Mouse (Mus musculus) C2C12 (cell line): Measurements from ENCODE around the gene Sdr9c7. TPM values are rescaled to one million over a fixed set of nuclear protein-coding genes. Genes with fewer than 3 reads are reported as not detected.
"Not testable (repeated sequence)": the region's sequence is repeated elsewhere in the genome, so short reads cannot be mapped to it uniquely, and the experiment has no call there.

Experiments used
- H3K27me3 ChIP-seq: one replicate; pipeline ENCODE4 v1.6.1; 2011; ENCODE audit not compliant: control insufficient read depth, insufficient read depth, insufficient read length
- H3K36me3 ChIP-seq: one replicate; pipeline ENCODE4 v1.6.1; 2011; ENCODE audit not compliant: control insufficient read depth, insufficient read depth
- H3K4me3 ChIP-seq: one replicate; pipeline ENCODE4 v1.5.1; 2011; ENCODE audit warnings: mild to moderate bottlenecking, control low read depth; ENCODE audit not compliant: poor library complexity, insufficient read depth, severe bottlenecking
- H3K79me2 ChIP-seq: one replicate; pipeline ENCODE4 v1.6.1; 2011; ENCODE audit not compliant: control insufficient read depth, insufficient read depth
- H3K79me3 ChIP-seq: one replicate; pipeline ENCODE4 v1.6.1; 2011; ENCODE audit warnings: low read depth, control low read depth
- H3ac ChIP-seq: one replicate; pipeline ENCODE3; 2011; ENCODE audit warnings: low read depth; ENCODE audit not compliant: control insufficient read depth, insufficient read length
- CEBPB ChIP-seq: IDR thresholded peaks from one replicate; pipeline ENCODE4 v1.6.1; 2011; ENCODE audit warnings: low read depth, mild to moderate bottlenecking, control low read depth, moderate library complexity
- CTCF ChIP-seq: IDR thresholded peaks from one replicate; pipeline ENCODE4 v1.5.1; 2011; ENCODE audit not compliant: control insufficient read depth, insufficient read depth, insufficient read length
- FOSL1 ChIP-seq: IDR thresholded peaks from one replicate; pipeline ENCODE4 v1.8.0; 2011; ENCODE audit warnings: mild to moderate bottlenecking, low read length; ENCODE audit not compliant: poor library complexity, insufficient read depth, severe bottlenecking
- MAX ChIP-seq: IDR thresholded peaks from one replicate; pipeline ENCODE4 v1.6.1; 2011; ENCODE audit warnings: mild to moderate bottlenecking, control low read depth
- MYOD1 ChIP-seq: IDR thresholded peaks from one replicate; pipeline ENCODE4 v1.6.1; 2011; ENCODE audit warnings: low read depth; ENCODE audit not compliant: control insufficient read depth, insufficient read length
- MYOG ChIP-seq: IDR thresholded peaks from one replicate; pipeline ENCODE4 v1.6.1; 2011; ENCODE audit not compliant: control insufficient read depth, insufficient read length; ENCODE audit errors: extremely low read depth
- USF1 ChIP-seq: IDR thresholded peaks from one replicate; pipeline ENCODE4 v1.6.1; 2011; ENCODE audit warnings: low read depth, mild to moderate bottlenecking, control low read depth, moderate library complexity
- polyA plus RNA-seq: library from polyadenylated mRNA; unstranded; fragments of >200 nt; fragmentation: generic; extraction: Trizol; gene quantifications from one replicate; pipeline ENCODE4 v1.2.1, GENCODE M21; 2012; ENCODE audit warnings: missing spikeins

Gene Sdr9c7
- polyA plus RNA-seq, 1 experiment, result not detected

DNA sequence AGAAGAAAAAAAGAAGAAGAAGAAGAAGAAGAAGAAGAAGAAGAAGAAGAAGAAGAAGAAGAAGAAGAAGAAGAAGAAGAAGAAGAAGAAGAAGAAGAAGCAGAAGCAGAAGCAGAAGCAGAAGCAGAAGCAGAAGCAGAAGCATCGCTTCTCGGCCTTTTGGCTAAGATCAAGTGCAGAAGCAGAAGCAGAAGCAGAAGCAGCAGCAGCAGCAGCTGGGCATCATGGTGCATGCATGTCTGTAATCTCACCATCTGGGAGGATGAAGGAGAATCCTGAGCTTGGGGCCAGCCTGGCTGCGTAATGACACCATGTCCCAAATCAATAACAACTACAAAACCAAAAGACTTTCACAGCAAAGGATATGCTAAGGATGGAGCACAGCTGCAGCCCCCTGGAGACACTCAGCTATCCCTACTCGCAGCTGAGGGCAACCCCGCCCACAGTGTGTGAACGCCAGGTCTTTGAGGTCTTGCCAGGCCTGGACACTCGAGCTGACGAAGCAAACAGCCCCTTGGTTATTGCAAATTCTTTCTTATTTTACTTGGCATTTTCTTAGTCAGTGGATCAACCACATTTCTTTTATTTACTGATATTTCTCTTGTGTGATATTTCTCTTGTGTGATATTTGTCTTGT lies 34.1 kb downstream of the Sdr9c7 start:
- no peak overlapping the region for H3ac ChIP-seq
- H3K27me3 ChIP-seq, result no peaks in the 10 kb centered on the region
- no peaks in the 10 kb centered on the region for H3K36me3 ChIP-seq
- H3K4me3 ChIP-seq, result no peak overlapping the region
- H3K79me2 ChIP-seq, result no peaks in the 10 kb centered on the region
- TF ChIP-seq CEBPB (no peak), MYOD1 (peak; percentile 79)
- H3K79me3 ChIP-seq, result no peaks in the 10 kb centered on the region

DNA sequence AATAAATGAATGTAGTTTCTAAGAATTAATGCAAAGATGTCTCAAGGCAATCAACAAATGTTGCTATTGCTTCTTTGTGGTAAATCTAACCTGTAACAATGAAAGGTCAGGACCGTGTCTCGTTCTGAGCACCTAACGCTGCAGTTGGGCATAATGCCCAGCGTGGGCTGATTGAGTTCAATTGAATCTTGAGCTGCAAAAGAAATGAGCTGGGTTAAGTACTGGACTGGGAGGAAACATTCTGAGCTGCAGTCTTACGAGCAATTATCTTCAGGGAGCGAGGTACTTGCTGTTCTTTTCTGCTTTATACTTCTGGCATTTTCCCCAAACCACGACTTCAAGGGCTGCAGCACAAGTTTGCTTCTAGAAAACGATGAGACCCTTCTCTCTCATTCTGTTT lies 38.0 kb downstream of the Sdr9c7 start:
- TF ChIP-seq CEBPB, result no peak
- TF ChIP-seq MYOD1, result no peak
- no peak for TF ChIP-seq USF1
- TF ChIP-seq CTCF, result no peak
- no peak for TF ChIP-seq FOSL1
- no peak for TF ChIP-seq MAX
- no peak for TF ChIP-seq MYOG
- Histone ChIP-seq H3ac (no peak overlapping the region), H3K79me3 (no peaks in the 10 kb centered on the region), H3K36me3 (no peaks in the 10 kb centered on the region), H3K79me2 (no peaks in the 10 kb centered on the region), H3K4me3 (no peak overlapping the region), H3K27me3 (no peaks in the 10 kb centered on the region)

DNA sequence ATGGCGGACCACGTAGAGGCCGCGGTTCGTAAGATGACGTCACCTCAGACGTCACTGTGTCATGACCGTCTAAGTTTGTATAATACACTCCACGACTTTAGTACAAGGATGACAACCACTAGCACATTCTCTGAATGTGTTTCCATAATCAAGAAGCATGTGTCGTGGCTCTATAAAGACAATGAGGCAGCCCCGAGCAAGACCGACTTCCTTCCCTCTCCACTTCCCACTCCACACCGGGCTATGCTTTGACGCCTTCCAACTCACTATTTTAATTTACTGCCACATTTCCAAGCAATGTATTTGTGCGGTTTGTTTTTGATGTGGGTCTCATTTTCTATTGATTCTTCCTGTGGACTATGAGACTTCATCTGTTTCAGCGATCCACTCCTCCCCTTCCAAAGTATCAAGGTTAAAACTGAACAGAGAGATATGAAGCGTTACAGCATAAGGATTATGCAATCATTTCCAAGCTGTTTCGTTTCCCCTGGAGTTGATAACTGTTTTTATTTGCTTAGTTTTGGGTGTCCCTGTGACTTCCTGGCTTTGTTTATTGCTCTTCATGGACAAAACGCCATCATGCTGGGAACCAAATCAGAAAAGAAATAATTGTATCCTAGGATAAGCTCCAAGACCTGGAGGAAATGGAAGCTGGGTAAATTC lies 38.6 kb downstream of the Sdr9c7 start:
- Histone ChIP-seq H3K79me3 (no peaks in the 10 kb centered on the region), H3K36me3 (no peaks in the 10 kb centered on the region), H3K4me3 (no peak overlapping the region), H3ac (no peak overlapping the region), H3K79me2 (no peaks in the 10 kb centered on the region), H3K27me3 (no peaks in the 10 kb centered on the region)
- no peak for TF ChIP-seq MYOD1
- peak; percentile 60 for TF ChIP-seq CEBPB
- no peak for TF ChIP-seq USF1
- no peak for TF ChIP-seq FOSL1
- no peak for TF ChIP-seq MYOG
- no peak for TF ChIP-seq MAX
- no peak for TF ChIP-seq CTCF

DNA sequence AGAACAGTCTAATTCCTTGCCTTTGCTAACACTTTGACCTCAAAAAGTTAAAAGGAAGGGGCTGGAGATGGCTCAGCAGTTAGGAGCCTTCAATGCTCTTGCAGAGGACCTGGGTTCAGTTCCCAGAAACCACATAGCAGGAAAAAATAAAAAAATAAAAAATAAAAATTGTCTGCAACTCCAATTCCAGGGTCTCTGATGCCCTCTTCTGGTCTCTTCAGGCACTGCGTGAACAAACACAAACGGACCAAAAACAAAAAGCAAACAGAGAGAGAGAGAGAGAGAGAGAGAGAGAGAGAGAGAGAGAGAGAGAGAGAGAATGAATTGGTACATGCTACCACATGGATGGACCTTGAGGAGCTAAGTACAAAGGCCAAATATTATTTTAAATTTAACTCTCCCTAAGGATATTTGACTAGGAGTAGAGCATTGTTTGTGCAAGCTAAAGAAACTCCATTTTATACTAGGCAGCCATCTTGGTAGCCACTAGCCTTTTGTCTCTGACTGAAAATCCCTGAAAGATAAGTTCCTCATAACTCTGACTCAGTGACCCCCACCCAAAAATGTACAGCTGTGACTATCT lies 39.2 kb downstream of the Sdr9c7 start:
- no peaks in the 10 kb centered on the region for H3K79me2 ChIP-seq
- H3ac ChIP-seq, result no peak overlapping the region
- no peaks in the 10 kb centered on the region for H3K79me3 ChIP-seq
- no peak overlapping the region for H3K4me3 ChIP-seq
- no peak for TF ChIP-seq MYOD1
- TF ChIP-seq MYOG, result no peak
- no peak for TF ChIP-seq MAX
- no peak for TF ChIP-seq CTCF
- TF ChIP-seq CEBPB, result no peak
- TF ChIP-seq USF1, result no peak
- no peak for TF ChIP-seq FOSL1
- H3K27me3 ChIP-seq, result no peaks in the 10 kb centered on the region
- no peaks in the 10 kb centered on the region for H3K36me3 ChIP-seq

DNA sequence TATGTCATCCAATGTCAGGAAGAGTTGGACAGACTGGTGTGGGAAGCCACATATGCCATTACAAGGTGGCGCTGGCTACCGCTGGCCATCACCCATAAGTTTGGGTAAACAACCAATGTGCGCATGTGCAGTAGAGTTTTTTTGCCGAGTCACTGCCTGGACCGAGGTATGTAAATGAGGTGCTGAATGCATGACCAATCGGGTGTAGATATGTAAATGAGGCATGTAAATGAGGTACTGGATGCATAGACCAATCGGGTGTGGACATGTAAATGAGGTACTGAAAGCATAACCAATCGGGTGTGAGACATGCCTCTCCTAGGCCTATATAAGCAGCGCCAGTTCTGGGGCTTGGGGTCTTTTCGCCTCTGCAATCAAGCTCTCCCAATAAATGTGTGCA lies 41.3 kb downstream of the Sdr9c7 start:
- not testable (repeated sequence) for H3K4me3 ChIP-seq, H3K79me2 ChIP-seq, H3K79me3 ChIP-seq, H3ac ChIP-seq, H3K36me3 ChIP-seq, H3K27me3 ChIP-seq

DNA sequence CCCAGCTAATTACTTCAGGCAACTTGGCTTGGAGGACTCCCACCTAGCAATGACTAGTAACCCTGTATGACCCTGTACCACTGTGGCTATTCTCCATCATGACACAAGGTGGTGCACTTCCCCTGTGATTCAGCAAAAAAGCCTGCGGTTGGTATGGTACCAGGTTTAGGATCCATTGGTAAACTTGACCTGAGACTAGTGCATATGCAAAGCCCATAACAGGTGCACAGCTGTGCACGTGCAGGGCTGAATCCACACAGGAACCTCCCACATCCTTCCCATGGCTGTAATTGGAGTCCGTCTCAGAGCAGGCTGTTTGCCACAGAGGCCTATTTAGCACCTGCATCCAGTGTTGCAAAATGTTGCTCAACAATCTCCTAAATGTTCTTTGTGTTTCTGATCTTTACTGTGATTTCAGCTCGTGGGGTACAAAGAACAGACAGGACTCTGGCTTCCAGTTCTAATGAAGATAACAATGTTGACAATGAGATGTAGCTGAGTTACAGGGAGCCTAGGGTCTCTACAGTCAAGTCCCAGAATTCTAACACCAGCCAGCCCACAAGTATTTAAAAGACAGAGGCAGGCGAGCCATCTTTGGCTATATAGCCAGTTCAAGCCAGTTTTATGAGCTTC lies 47.2 kb downstream of the Sdr9c7 start:
- TF ChIP-seq MYOG, result no peak
- TF ChIP-seq CTCF, result peak; percentile 78
- peak; percentile 35 for TF ChIP-seq CEBPB
- no peak for TF ChIP-seq FOSL1
- TF ChIP-seq MAX, result no peak
- TF ChIP-seq USF1, result no peak
- no peak for TF ChIP-seq MYOD1
- Histone ChIP-seq H3K79me3 (no peaks in the 10 kb centered on the region), H3K36me3 (no peaks in the 10 kb centered on the region), H3K79me2 (no peaks in the 10 kb centered on the region), H3ac (no peak overlapping the region), H3K27me3 (peaks cover 15% of the 10 kb centered on the region), H3K4me3 (no peak overlapping the region)
